Mouse (Mus musculus) lung, adult 2 months (tissue): ENCODE results near the gene Lyplal1.

Experiments
- CTCF ChIP-seq: fragments of 200-500 bp; IDR thresholded peaks from 2 replicates; pipeline ENCODE4 v1.5.1; 2011; ENCODE audit warnings: mild to moderate bottlenecking, low read length, control low read depth; ENCODE audit not compliant: insufficient read depth
- POLR2A ChIP-seq: fragments of 200-500 bp; IDR thresholded peaks from 2 replicates; pipeline ENCODE4 v1.6.1; 2011; ENCODE audit warnings: low read depth, mild to moderate bottlenecking, control low read depth, low read length, borderline replicate concordance; ENCODE audit errors: extremely low read depth

GRCm38 (mm10) chr1:186053280-186054043 lies 63.6 kb downstream of the Lyplal1 start:
- TF ChIP-seq POLR2A (no peak), CTCF (no peak)
